Mouse (Mus musculus): ENCODE results near the gene Pnmt.

Gene Pnmt

GRCm38 (mm10) chr11:98385638-98386585 is at the start of gene Pnmt:
Gene Pnmt (plus strand): TSS chr11:98386450.
- no peak for DNase-seq (ENCODE audit: low spot score)

GRCm38 (mm10) chr11:98338507-98338961 is 47.7 kb upstream of the Pnmt start:
- no peak for DNase-seq (ENCODE audit: low spot score)

GRCm38 (mm10) chr11:98339071-98339501 is 47.2 kb upstream of the Pnmt start:
- no peak for DNase-seq (ENCODE audit: low spot score)

GRCm38 (mm10) chr11:98339679-98340287 is 46.5 kb upstream of the Pnmt start:
- DNase-seq (ENCODE audit: low spot score): no peak

- DNase-seq (ENCODE audit: low spot score): no peak
Observed at GRCm38 (mm10) chr11:98340597-98340996, 45.7 kb upstream of the Pnmt start.

GRCm38 (mm10) chr11:98341174-98341573 is 45.1 kb upstream of the Pnmt start:
- DNase-seq (ENCODE audit: low spot score): no peak

- DNase-seq (ENCODE audit: low spot score): peak; percentile 90
Observed at GRCm38 (mm10) chr11:98342000-98342945, 44.0 kb upstream of the Pnmt start.

- DNase-seq (ENCODE audit: low spot score): peak; percentile 80
Observed at GRCm38 (mm10) chr11:98345253-98345652, 41.0 kb upstream of the Pnmt start.

- no peak for DNase-seq (ENCODE audit: low spot score)
Observed at GRCm38 (mm10) chr11:98346168-98346567, 40.1 kb upstream of the Pnmt start.

GRCm38 (mm10) chr11:98347385-98348082 is 38.7 kb upstream of the Pnmt start:
- no peak for DNase-seq (ENCODE audit: low spot score)

- peak; percentile 67 for DNase-seq (ENCODE audit: low spot score)
Observed at GRCm38 (mm10) chr11:98348083-98348961, 37.9 kb upstream of the Pnmt start, which contains the start of gene Ppp1r1b. Gene Ppp1r1b (plus strand): TSS chr11:98348404.

GRCm38 (mm10) chr11:98349308-98349707 is 36.9 kb upstream of the Pnmt start:
- no peak for DNase-seq (ENCODE audit: low spot score)

GRCm38 (mm10) chr11:98352272-98352990 is 33.8 kb upstream of the Pnmt start:
- DNase-seq (ENCODE audit: low spot score): no peak

- no peak for DNase-seq (ENCODE audit: low spot score)
Observed at GRCm38 (mm10) chr11:98353651-98354211, 32.5 kb upstream of the Pnmt start.

GRCm38 (mm10) chr11:98354445-98354844 is 31.8 kb upstream of the Pnmt start:
- no peak for DNase-seq (ENCODE audit: low spot score)

GRCm38 (mm10) chr11:98355732-98356299 is 30.4 kb upstream of the Pnmt start:
- peak; percentile 91 for DNase-seq (ENCODE audit: low spot score)

GRCm38 (mm10) chr11:98356625-98357394 is 29.4 kb upstream of the Pnmt start:
- DNase-seq (ENCODE audit: low spot score): no peak

Measured in embryo, embryonic 10 days (tissue).